Mouse (Mus musculus): Measurements from ENCODE around the gene Cmtm2b.
"Not testable (repeated sequence)": the region's sequence is repeated elsewhere in the genome, so short reads cannot be mapped to it uniquely, and the experiment has no call there.

The Cmtm2b gene

GRCm38 (mm10) chr8:104321930-104322329 is at the start of gene Cmtm2b:
Gene Cmtm2b, plus strand, starts transcription at chr8:104322230.
- DNase-seq (ENCODE audit: low read depth, low spot score): not testable (repeated sequence)

DNA sequence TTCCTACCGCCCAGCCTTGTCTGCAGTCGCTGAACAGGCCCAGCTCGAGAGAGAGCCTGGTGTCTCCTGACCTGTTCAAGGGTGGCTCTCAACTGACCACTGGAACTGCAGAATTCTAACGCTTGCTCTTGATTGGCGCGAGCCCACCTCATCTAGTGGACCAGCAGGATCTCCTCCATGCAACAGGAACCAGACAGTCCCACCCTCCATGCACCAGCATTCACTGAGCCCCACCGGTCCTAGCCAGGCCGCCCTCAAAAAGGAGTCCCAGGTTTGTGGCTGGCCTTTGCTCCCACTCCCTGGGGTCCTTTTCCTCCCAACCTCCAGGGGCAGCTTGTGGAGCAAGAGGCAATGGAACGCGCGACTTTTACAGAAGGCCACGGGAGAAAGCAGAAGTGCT is 28.9 kb upstream of the Cmtm2b start, which contains the start of gene Cmtm2a:
TSS of gene Cmtm2a (minus strand) at position 101 of the 400 bp plus-strand sequence.
- DNase-seq (ENCODE audit: low read depth, low spot score): not testable (repeated sequence)

GRCm38 (mm10) chr8:104294396-104294795 is 27.6 kb upstream of the Cmtm2b start:
- no peak for DNase-seq (ENCODE audit: low read depth, low spot score)

GRCm38 (mm10) chr8:104301577-104301976 is 20.5 kb upstream of the Cmtm2b start:
- DNase-seq (ENCODE audit: low read depth, low spot score): peak; percentile 2

GRCm38 (mm10) chr8:104302536-104302935 is 19.5 kb upstream of the Cmtm2b start:
- DNase-seq (ENCODE audit: low read depth, low spot score): not testable (repeated sequence)

DNA sequence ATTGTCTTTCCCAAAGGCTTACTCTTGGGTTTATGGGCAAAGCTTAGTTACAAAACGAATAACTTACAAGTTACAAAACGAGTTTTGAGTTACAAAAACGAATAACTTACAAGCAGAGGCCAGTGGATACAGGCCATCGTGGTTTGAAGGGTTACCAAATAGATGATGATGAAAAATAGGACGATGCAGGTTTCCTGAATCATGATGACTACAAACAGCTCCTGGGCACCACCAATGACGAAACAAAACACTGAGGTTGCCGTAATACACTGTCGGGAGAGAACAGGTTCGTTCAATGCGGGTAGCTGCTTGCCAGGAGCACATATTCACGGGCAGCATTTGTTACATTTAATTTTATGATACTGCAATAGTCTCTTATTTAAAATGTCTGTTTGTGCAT is 17.1 kb upstream of the Cmtm2b start:
- no peak for DNase-seq (ENCODE audit: low read depth, low spot score)

GRCm38 (mm10) chr8:104308341-104308740 is 13.7 kb upstream of the Cmtm2b start:
- not testable (repeated sequence) for DNase-seq (ENCODE audit: low read depth, low spot score)

- DNase-seq (ENCODE audit: low read depth, low spot score): not testable (repeated sequence)
Observed at GRCm38 (mm10) chr8:104309441-104310155, 12.4 kb upstream of the Cmtm2b start, which contains the start of the genes Gm45711 and Cmtm1. Gene Gm45711, minus strand, starts transcription at chr8:104310081. Gene Cmtm1, minus strand, starts transcription at chr8:104310145.

- not testable (repeated sequence) for DNase-seq (ENCODE audit: low read depth, low spot score)
Observed at GRCm38 (mm10) chr8:104312023-104312422, 10.0 kb upstream of the Cmtm2b start.

DNA sequence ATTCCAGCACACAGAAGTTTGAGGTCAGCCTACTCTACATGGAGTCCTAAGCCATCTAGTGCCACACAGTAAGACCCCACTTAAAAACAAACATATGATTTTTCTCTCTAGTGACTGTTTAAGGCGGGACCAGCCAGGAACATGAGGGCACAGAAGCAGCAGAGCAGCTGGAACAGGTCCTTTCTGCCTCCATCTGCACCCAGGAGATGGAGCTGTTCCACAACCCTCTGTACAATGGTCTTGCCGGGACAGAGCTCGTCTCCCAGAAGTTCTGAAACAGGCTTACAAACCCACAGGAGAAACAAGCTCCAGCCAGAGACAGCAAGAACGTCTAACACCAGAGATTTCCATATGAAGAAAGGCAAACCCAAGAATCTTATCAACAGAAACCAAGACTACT is 8.7 kb upstream of the Cmtm2b start:
- DNase-seq (ENCODE audit: low read depth, low spot score): no peak

GRCm38 (mm10) chr8:104321267-104321666 is 763 bp upstream of the Cmtm2b start, which contains the start of gene Gm11020:
Gene Gm11020, plus strand, starts transcription at chr8:104321567.
- not testable (repeated sequence) for DNase-seq (ENCODE audit: low read depth, low spot score)

DNA sequence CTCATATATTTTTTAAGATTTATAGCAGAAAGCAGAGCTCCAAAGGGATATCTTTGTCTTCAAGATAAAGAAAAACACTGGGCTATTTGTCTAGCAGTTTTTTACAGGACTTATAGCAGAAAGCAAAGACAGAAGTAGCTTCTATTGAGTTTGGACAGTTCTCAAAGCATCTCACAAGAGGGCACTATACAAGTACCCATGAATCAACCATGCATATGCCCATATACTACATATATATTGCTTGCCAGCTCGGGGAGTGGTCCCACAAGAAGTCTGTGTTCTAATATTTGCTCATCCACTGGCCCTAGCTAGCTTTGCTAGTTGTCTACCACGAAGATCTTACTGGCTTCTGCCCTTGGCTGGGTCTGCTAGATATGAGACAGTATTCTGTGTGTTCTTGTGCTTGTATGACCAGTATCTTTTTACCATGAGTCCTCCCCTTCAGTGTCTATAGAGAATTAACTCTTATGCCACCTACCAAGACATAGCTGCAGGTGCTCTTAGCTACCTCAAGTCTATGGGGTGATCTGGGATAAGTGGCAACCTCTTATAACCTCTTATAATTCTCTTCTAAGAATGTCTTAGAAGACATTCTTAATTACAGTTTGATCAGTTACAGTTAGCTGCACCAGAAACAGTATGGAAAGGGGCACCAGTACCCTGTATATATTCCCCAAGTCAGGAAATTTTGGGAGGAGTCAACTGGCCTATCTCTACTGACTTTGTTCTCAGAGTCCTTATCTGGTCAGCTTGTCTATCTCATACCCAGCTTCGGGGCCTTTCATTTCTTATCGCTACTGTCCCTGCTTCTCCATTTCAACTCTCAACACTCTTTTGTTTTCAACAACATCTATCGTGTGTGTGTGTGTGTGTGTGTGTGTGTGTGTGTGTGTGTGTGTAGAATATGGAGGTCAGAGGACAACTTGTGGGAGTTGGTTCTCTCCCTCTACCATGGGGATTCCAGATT is 10.9 kb downstream of the Cmtm2b start:
- no peak for DNase-seq (ENCODE audit: low read depth, low spot score)

DNA sequence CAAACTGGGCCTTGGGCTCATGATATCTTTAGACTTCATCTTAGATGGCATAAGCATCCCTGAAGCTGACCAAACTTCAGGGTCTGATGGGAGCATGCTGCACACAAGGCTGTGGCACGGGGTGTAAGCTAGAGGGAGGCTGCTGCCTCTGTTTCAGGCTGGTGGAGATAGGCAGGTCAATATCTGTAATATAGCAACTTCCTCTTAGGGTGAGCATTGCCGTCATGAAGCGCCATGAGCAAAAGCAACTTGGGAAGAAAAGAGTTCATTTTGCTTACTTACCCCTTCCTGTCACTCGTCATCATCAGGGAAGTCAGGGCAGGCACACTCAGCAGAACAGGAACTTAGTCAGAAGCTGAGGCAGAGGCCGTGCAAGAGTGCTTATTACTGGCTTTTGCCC is 11.8 kb downstream of the Cmtm2b start:
- DNase-seq (ENCODE audit: low read depth, low spot score): no peak

DNA sequence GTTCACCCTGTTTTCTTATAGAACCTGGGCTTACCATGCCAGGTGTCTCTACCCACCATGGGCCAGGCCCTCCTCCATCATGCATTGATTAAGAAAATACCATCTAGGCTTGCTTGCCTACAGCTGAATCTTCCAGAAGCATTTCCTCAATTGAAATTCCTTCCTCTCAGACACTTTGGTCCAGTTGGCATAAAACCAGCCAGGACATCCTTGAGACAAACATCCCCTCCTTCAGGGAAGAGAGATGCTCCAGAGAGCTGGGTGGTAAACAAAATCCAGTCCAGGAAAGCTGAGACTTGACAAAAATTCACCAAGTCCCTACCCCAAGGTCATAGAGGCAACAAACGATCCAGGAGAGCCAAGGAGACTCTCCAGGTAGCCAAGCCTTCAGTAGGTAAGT is 12.2 kb downstream of the Cmtm2b start:
- DNase-seq (ENCODE audit: low read depth, low spot score): no peak

GRCm38 (mm10) chr8:104336806-104337205 is 14.8 kb downstream of the Cmtm2b start:
- DNase-seq (ENCODE audit: low read depth, low spot score): no peak

- DNase-seq (ENCODE audit: low read depth, low spot score): no peak
Observed at GRCm38 (mm10) chr8:104337890-104338289, 15.9 kb downstream of the Cmtm2b start.

DNA sequence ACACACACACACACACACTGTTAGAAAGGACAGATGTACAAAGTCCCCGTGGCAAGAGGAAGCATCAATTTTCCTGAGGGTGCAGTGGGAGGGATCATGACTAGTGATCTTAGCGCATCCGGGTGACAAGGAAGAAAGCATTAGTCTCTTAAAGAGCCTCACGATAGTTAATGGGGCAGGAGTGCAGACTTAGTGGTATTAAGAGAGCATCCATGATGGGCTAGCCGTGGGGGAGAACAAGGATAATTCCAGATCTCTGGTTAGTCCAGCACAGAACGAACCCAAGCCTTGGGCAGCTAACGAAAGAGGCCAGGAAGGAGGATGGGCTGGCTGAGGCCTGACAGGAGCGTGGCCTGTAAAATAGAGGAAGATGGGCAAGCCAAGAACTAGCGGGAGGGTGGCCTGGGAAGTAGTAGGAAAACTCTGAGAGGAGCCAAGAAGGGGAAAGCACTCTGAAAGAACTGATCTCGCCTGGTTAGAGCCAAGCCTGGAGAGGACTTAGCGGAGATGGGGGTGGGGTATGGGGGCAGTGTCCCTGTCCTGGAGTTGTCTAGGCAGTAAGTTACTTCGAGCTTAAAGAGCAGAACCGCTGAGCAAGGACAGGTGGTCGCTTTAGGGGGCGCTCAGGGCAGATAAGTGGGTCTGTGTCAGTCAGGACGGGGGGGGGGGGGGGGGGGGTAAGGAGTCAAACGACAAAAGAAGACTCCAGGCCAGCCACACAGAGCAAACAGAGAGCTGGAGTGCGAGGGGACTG is 17.4 kb downstream of the Cmtm2b start, which contains the start of gene Cmtm3:
TSS of gene Cmtm3 (plus strand) at position 182 of the 754 bp plus-strand sequence.
- DNase-seq (ENCODE audit: low read depth, low spot score): no peak

DNA sequence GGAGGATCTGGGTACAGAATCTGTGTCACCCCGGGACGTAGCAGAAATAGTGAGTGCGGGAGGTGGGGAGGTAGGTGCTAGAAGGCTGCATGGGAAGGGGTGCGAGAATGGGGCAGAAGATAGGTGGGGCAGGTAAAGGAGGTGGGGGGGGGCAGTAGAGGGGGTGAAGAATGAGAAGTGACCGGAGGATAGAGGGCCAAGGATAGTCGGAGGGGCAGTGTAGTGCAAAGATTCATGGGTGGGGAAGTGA is 17.9 kb downstream of the Cmtm2b start:
- DNase-seq (ENCODE audit: low read depth, low spot score): no peak

GRCm38 (mm10) chr8:104340233-104341105 is 18.4 kb downstream of the Cmtm2b start:
- DNase-seq (ENCODE audit: low read depth, low spot score): no peak

DNA sequence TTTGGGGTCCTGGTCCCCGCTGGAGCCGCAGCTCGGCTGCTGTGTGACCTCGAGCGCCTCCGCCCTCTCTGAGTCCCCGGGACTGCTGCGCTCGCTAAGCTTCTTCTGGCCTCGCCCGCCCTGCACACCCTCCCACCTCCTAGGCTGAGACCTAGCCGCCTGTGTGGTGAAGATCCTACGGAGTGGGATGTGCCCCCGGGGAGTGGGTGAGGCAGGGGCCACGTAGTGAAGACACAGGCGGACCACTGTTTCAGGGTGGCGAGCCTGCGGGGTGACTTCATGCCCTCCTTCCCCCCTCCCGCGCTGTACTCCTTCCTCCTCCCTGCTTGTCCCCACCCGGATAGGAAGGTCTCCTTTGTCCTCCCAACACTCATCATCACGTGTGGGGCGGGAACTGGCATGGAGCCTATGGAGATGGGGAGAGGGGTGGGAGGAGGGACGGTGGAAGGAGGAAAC is 19.1 kb downstream of the Cmtm2b start:
- no peak for DNase-seq (ENCODE audit: low read depth, low spot score)

GRCm38 (mm10) chr8:104341678-104342077 is 19.6 kb downstream of the Cmtm2b start:
- DNase-seq (ENCODE audit: low read depth, low spot score): no peak

Data from retina, postnatal 7 days (tissue).